Mouse (Mus musculus) regulatory T cell (primary cell): Measurements from ENCODE around the gene Kif22.

Experiments used
- in situ Hi-C: fragments of 300-600 bp; cut with MboI, MseI; formaldehyde crosslinking; loops from one replicate; pipeline ENCODE4 v1.15.1; 2025; ENCODE audit warnings: high pct_unique_total_duplicates

Kif22 gene

DNA sequence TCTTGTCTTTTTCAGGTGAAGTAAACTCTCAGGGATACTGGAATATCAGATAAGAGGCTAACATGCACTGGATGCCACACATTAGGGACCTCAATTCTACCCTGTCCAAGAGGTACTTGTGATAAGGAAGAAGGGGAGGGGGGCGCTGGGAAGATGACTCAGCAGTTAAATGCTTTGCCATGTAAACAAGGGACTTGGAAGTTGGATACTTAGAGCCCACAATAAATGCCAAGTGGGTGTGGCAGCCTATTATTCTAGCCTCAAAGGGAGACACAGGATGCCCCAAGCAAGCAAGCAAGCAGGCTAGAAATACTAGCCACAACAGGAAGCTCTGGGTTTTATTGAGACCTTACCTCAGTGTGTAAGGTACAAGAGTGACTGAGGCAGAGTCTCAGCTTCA lies 11.0 kb downstream of the Kif22 start:
- in situ Hi-C loops: no loop called here

DNA sequence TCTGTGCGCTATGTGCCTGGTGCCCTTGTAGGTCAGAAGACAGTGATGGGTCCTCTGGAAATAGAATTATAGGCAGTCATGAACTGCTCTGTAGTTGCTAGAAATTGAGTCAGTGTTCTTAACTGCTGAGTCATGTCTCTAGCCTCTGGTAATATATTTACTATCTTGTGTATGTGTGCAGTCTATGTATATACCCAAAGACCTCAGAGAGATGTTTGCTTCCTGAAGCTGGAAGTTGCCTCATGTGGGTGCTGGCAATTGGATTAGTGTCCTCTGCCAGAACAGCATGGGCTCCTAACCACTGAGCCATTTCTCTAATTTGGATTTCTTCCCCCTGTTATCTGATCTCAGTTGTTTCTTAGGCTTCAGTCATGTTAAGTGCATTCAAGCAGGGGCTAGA lies 12.1 kb downstream of the Kif22 start:
- in situ Hi-C loops: no loop called here

- in situ Hi-C loops: no loop called here
These were observed 14.4 kb downstream of the Kif22 start for GRCm38 (mm10) chr7:127027885-127028284.

DNA sequence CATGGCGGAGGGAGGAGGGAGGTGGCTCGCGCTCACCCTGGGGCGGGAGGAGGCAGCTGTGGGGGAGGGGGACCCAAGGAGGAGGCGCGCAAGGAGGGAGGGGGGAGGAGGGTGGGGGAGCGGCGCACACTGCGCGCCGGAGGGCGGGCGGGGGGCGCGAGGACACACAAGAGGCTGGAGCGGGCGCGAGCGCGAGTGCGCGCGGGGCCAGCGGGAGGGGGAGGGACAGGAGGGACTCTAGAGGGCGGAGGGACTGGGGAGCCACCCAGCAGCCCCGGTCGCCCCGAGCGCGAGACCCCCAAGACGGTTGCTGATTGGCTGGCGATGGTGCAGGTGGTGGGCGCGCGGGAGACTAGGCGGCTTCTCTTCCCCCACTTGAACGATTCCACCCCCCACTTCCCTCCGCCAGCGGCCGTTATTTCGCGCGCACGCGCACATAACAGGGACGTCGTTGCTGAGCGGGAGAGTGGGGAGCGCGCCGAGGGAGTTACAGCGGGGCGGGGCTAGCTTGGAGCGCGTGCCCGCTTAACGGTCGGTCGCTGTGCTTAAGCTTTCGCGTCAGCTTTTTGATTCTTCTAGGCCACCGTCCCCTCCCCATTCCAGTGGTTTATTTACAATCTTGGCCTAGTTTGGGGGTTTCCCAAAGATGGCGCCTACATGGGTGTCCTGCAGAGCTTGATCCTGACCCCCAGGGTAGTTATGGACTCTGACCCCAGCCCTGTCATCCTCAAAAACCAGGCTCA lies 15.1 kb downstream of the Kif22 start, which contains the start of gene Maz:
Maz (minus strand) TSS at position 54 of the 743 bp plus-strand sequence.
- in situ Hi-C loops: no loop called here

DNA sequence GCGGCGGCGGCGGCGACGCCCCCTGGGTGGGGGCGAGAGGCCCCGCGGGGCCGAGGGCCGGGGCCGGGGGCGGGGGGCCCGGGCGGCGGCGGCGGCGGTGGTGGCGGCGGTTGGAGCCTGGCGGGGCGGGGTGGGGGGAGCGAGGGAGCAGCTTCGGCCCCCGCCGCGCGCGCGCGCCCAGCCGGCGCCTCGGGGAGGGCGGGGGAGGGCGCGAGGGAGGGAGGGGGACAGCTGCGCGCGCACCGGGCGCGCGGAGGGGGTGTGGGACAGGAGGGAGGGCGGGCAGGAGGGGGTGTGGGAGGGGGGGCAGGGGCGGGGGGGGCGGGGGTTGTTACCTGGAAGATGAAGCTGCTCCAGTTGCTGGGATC lies 15.7 kb downstream of the Kif22 start:
- in situ Hi-C loops: no loop called here

GRCm38 (mm10) chr7:127026161-127026600 lies 16.1 kb downstream of the Kif22 start:
- in situ Hi-C loops: no loop called here

DNA sequence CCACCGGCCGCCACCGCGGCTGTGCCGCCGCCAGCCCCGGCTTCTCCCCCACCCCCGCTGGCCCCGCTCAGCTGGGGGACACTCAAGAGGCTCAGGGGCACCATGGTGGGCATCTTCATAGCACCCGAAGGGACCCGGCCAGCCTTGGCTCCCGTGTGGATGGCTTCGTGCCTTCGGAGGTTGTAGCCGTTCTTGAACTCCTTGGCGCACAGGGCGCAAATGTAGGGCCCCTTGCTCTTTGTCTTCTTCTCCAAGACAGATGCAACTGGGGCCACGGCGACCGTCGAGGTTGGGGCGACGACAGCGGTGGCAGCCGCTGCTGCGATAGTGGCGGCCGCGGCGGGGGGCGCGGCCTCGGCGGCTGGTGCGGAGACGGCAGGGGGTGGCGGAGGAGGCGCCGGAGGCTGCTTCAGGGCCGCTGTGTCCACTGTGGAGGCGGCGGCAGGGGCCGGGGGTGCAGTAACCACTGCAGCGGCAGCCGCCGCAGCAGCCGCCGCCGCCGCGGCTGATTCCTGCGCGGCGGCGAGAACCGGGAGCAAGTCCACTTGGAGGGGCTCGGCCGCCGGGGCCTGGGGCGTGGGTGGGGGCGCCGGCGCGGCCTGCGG lies 16.6 kb downstream of the Kif22 start:
- in situ Hi-C loops: no loop called here

- in situ Hi-C loops: no loop called here
These were observed 17.3 kb downstream of the Kif22 start for GRCm38 (mm10) chr7:127024755-127025555.

- in situ Hi-C loops: no loop called here
These were observed 18.2 kb downstream of the Kif22 start for GRCm38 (mm10) chr7:127023896-127024690.

- in situ Hi-C loops: no loop called here
These were observed 19.0 kb downstream of the Kif22 start for GRCm38 (mm10) chr7:127023272-127023691.

GRCm38 (mm10) chr7:127022528-127023271 lies 19.6 kb downstream of the Kif22 start:
- in situ Hi-C loops: no loop called here

GRCm38 (mm10) chr7:127021563-127022527 lies 20.4 kb downstream of the Kif22 start:
- in situ Hi-C loops: no loop called here

- in situ Hi-C loops: no loop called here
These were observed 21.2 kb downstream of the Kif22 start, which contains the start of the genes Gm42742 and Prrt2 for GRCm38 (mm10) chr7:127020901-127021562. Gene Gm42742, minus strand, starts transcription at chr7:127021097. Gene Prrt2, minus strand, starts transcription at chr7:127021211.

DNA sequence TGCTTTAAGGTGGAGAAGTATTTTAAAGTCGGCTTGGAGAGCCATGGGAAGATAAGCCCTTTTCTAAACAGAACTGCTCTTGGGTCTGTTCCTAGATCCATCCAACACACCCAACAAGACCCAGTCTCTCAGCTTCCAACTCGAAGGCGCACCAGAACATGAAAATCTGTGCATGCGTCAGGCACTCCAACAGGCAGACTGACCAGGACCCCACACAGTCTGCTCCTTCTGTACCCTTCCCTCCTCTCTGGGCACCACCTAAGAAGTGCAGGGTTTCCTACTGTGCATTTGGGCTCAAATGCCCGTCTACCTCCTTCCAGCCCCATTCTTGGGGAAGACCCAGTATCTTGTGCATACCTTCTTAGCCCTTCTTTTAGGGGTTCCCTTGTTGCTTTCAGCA lies 21.8 kb downstream of the Kif22 start:
- in situ Hi-C loops: no loop called here

DNA sequence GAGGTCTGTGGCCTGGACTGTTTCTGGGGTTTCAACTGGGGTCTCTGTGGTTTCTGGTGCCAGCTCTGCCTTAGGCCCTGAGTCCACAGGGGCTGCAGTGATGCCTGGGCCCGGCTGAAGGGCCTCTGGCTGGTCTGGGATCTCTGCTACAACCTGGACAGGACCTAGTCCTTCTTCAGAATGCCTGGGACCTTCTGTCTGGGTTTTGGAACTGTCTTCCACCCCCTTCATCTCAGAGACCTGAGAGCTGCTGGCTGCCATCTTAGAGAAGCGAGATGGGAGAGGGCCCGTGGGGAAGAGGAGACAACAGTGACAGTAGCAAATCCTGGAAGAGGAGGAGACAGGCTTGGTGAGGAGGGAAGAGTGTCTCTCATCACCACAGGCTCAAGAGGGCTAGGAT lies 22.2 kb downstream of the Kif22 start:
- in situ Hi-C loops: no loop called here

- in situ Hi-C loops: loop anchor here (10.0 kb wide), 1 partner anchor 85 kb away; no protein-coding TSS in a partner anchor
These were observed 22.8 kb downstream of the Kif22 start for GRCm38 (mm10) chr7:127019306-127019960.

- in situ Hi-C loops: loop anchor here (10.0 kb wide), 1 partner anchor 86 kb away; no protein-coding TSS in a partner anchor
These were observed 23.6 kb downstream of the Kif22 start for GRCm38 (mm10) chr7:127018416-127019305.
